Mouse (Mus musculus) olfactory bulb, adult 2 months (tissue): ENCODE results near the gene Cd320.

Experiments
- CTCF ChIP-seq: fragments of 200-500 bp; IDR thresholded peaks from 2 replicates; pipeline ENCODE4 v1.5.1; 2012; ENCODE audit warnings: low read depth, mild to moderate bottlenecking, low read length, moderate library complexity; ENCODE audit not compliant: insufficient read depth
- POLR2A ChIP-seq: fragments of 200-500 bp; IDR thresholded peaks from 2 replicates; pipeline ENCODE4 v1.6.1; 2012; ENCODE audit warnings: mild to moderate bottlenecking, low read depth, low read length, moderate library complexity; ENCODE audit not compliant: insufficient read depth

DNA sequence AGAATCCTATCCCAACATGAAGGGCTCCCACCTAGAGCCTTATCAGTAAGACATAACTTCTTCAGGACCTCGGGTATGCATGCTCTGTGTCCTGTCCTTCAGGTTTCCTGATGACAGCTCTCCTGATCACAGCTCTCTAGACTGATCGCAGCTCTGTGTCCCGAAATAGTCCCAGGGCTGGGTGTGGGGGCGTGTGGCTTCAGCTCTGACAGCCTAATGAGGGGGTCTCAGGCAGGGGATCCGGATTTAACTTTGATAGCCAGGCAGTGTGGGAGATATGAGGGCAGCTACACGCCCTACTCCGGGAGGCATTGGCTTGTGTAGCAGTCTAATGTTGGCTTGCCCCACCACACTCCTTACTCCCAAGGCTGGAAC is 31.8 kb upstream of the Cd320 start:
- no peak for TF ChIP-seq CTCF
- no peak for TF ChIP-seq POLR2A
